Mouse (Mus musculus) CH12F3 (cell line): ENCODE data around the gene Pomc.
"Not testable (repeated sequence)": the region's sequence is repeated elsewhere in the genome, so short reads cannot be mapped to it uniquely, and the experiment has no call there.

ENCODE experiments used
- in situ Hi-C: fragments of 300-500 bp; cut with MboI; formaldehyde crosslinking; loops from 2 replicates; pipeline ENCODE4 v1.14.3; 2020; ENCODE audit warnings: low sequenced_read_pairs

The Pomc gene

DNA sequence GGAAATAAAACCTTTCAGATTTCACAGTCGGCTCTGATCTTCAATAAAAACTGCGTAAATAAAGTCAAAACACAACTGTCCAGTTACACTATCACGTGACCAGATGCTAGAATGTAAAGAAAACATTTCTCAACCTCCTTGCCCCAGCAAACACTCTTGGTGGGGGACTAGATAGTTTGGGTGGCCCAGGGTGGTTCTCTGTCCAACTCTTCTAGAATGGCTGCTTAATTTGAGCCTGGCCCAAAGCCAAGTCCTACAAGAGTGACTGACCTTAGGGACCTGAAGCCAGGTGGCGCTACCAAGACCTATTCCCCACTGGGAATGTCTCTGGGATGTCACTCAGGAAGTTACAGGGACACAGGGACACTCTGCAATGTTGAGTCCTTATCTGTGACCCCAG lies 5.8 kb downstream of the Pomc start:
- in situ Hi-C loops = no loop called here

- in situ Hi-C loops = no loop called here
Measured at GRCm38 (mm10) chr12:3967196-3967595, 12.4 kb downstream of the Pomc start.

- in situ Hi-C loops = no loop called here
Measured at GRCm38 (mm10) chr12:3968380-3968779, 13.6 kb downstream of the Pomc start.

DNA sequence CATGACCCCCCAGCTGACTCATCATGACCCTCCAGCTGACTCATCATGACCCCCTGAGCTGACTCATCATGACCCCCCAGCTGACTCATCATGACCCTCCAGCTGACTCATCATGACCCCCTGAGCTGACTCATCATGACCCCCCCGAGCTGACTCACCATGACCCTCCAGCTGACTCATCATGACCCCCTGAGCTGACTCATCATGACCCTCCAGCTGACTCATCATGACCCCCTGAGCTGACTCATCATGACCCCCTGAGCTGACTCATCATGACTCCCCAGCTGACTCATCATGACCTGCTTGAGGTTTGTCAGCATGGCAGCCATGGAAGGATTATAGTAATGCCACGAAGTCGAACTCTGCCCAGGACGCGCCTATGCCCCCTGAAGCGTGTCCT lies 18.4 kb downstream of the Pomc start:
- in situ Hi-C loops = not testable (repeated sequence)

DNA sequence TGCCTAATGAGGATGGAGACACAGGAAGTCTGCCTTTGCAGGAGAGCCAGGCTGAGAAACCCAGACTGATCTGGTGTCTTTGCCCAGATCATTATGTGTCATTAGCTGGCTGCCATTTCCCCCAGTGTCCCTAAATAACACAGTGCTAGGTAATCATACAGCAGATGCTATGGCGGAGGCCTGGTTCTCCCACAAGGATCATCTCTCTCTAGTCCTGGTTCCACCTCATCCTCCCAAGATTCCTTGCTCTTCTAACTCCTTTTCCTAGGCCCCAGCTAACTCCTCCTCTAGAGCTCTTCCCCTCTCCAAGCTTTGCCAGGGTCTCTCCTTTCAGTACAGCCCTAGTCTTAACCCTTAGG lies 26.2 kb downstream of the Pomc start:
- in situ Hi-C loops = loop anchor here (10.0 kb wide), 1 partner anchor 94 kb away; no protein-coding TSS in a partner anchor

DNA sequence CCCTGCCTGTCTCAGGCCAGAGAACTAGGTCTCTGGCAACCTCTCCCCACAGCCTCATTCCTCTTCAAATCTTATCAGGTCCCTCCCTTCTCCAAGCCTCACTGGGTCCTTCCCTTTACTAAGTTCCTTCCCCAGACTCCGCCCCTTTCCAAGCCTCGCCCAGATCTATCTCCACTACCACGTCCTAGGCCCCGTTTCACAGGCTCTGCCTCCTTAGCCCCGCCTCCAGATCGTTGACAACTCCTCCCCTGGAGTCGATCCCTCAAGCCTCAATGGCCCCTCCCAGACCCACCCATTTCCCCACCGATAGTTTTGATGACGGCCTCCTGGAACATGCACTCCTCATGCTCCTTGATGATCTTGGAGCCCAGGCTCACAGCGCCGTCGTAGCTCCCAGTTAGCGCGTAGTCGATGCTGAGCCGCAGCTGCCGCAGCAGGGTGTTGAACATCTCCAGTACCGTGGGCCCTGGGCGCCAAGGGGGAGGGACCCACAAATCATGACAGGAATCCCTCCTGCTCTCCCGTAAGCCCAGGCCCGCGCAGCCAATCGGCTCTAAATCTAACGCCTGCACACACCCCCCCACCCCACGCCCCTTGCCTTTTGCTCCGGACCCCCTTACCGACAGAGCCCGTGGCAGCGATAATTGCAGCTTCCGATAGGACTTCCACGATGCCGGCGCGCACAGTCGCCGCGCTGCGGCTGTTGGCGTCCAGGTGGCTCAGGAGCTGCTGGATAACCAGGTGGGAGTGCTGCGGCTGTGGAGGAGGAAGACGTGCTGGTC lies 26.8 kb downstream of the Pomc start:
- in situ Hi-C loops = loop anchor here (10.0 kb wide), 1 partner anchor 93 kb away; no protein-coding TSS in a partner anchor

DNA sequence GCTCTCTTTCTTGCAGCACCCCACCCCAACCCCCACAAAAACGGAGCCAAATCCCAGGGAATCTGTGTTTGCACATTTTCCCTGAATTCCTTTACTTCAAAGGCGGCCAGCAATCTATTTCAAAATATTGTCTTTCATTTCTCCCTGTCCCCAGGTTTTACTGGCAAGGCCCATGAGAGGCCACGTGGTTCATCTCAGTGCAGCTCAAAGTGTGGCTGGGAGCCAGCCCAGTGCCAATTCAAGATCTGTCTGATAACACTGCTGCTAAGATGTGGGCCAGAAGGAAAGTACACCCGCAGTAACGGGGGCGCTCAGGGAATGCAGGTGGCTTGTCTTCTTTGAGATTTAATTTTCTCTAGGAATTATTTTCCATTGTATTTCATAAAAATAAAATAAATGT lies 27.5 kb downstream of the Pomc start:
- in situ Hi-C loops = loop anchor here (10.0 kb wide), 1 partner anchor 93 kb away; no protein-coding TSS in a partner anchor

GRCm38 (mm10) chr12:3983736-3984135 lies 29.0 kb downstream of the Pomc start:
- in situ Hi-C loops = loop anchor here (10.0 kb wide), 1 partner anchor 91 kb away; no protein-coding TSS in a partner anchor

DNA sequence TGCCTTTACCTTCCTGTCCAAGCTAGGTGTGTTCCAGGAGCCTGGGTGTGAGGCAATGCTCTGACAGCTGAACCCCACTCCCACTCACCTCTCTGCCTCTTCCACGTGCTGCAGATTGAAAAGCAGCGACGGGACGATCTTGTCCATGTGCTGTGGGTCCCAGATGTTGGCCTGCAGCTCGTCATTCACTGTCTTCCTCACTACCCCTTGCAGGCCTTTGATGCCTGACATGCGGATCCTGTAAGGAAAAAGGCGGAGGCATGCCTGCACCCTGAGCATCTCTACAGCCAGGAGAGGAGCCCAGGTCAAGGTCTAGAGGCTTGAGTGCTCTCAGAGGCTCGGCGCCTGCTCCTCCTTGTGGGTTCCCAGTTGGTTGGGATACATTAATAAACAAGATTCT lies 29.7 kb downstream of the Pomc start:
- in situ Hi-C loops = loop anchor here (10.0 kb wide), 1 partner anchor 90 kb away; no protein-coding TSS in a partner anchor

DNA sequence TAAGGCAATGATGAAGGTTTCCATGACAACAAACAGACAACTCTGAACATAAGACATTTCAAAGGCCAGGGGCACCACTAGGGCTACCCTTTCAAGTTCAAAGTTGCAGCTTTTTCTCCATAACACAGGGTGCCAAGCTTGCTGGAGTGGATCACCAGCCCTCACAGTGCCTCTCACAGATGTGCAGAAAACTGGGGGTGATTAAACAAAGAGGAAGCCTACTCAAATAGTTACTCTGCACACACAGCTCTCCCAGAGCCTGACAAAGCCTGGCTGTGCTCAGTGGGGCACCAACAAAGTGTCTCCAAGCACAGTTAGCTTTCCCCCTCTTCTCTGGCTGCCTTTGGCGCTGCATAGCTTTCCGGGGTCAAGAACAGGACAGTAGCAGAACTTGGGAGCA lies 35.2 kb downstream of the Pomc start:
- in situ Hi-C loops = loop anchor here (10.0 kb wide), 1 partner anchor 85 kb away; no protein-coding TSS in a partner anchor

DNA sequence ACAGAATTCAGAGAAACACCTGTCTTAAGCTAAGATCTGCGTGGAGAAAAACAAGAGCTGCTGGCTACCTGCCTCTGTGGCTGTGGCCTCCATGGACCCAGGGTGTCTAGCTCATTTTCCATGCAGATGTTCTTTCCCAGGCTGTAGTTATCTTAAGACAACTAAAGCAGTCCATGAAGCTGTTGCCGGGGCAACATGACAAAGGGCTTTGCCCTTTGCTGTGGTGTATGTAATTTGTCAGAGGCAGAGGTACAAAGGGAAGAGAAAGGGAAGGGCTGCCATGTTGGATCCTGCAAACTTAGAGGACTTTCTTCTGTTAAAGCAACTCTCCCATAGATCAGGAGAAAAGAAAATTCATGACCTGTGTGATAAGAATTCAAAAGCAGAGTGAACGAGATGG lies 36.3 kb downstream of the Pomc start:
- in situ Hi-C loops = no loop called here

- in situ Hi-C loops = no loop called here
Measured at GRCm38 (mm10) chr12:3996749-3997148, 42.0 kb downstream of the Pomc start.

DNA sequence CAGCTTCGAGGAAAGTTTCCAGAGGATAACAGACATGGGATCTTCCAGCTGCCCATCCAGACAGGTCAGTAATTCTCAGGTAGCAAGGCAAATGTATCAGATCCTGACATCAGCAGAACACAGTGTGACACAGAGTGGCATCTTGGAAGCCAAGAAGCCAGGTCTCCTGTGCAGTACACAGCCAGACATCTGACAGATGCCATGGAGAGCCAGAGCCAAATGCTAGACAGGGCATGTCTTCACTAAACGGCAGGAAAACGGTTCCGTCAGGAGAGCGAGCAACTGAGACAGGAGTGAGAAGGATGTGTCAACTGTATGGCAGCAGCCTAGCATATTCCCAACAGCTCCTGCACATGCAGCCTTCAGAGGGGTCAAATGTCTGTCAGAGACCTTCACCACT lies 45.7 kb downstream of the Pomc start:
- in situ Hi-C loops = no loop called here

DNA sequence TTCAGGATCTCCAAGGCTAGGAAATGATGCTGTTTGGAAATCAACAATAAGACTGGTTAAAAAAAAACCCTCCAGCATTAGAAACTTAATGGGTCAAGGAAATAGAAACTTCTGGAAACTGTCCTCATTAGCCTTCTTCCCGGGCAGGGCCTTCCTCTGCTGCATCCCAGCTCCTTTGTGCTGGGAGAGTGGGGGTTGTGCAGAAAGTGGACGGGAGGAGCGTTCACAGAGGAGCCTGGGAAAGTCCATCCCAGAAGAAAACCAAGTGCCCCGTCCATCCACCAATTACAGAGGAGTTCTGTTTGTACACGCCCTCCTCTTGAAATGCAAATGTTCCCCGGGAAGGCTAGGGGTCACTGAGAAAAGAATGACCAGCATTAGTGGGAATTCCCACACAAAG lies 49.9 kb downstream of the Pomc start:
- in situ Hi-C loops = no loop called here

DNA sequence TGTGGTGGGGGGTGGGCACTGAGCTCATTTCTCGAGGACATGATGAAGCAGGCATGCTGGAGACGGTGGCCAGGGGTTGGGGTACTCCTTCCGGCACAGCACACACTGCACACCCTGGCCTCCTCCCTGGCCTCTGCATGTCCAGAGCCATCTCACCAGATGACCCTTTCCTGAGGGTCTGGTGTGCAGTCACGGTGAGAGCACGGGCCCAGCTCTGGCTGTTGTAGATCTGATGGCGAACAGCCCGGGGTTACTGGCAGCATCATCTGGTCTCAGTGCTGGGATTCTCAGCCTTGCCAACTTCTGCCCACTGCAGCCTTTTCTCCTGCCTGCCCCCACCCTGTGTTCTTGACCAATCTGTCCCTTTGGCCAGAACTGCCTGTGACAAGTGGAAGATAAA lies 51.3 kb downstream of the Pomc start:
- in situ Hi-C loops = no loop called here

DNA sequence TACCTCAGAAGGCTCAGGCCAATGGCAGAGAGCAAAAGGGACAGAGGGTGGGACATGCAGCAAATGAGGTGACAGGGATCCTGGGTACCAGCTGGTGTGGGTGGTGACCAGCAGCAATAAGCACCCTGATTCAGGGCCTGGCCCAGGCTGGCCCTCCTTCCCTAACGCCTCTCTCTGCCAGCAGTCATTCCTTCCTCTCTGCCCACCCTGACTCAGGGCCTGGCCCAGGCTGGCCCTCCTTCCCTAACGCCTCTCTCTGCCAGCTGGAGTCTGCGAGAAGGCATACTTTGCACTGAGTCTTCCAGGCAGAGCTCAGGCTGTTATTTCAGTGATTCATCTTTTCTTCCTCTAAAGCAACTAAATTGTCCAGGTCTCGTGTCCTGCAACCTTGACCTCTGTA lies 52.4 kb downstream of the Pomc start:
- in situ Hi-C loops = no loop called here

DNA sequence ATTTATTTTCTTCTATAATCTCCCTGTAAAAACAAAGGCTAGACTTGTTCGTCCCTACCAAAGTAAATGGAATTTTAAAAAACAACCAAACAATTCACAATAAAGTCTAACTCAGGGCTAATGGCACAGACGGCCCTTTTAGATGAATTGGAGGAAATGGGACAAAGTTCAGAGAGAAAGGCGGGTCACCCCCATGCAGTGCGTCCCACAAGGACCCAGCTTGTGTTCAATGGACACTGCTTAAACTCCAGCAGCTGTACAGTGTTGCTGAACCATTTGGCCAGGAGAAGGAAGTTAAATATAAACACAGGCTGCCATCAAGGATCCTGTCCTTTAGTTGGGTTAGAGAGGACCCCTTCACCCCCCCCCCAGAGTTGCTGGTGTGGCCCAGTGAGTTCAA lies 53.0 kb downstream of the Pomc start:
- in situ Hi-C loops = no loop called here

GRCm38 (mm10) chr12:4008731-4009130 lies 54.0 kb downstream of the Pomc start:
- in situ Hi-C loops = no loop called here
